Mouse (Mus musculus): ENCODE data around the gene Aloxe3.
A peak's percentile ranks its signal among the peaks of the same experiment; 100 is the strongest.

DNA sequence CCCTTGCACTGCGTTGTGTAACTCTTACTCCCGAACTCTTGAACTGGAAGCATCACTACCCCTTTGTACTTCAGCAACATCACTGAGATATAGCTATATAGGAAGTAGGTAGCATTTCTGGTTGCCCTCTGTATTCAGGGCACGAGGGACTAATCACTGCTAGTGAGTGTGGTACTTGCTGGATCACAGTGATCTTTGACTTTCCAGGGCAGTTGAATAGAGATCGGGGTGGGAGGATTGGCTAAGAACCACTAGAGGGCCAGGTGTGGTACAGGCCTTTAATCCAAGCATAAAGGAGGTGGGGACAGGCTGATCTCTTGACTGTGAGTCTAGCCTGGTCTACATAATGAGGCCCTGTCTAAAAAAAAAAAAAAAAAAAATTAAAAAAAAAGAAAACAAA is 32.8 kb upstream of the Aloxe3 start:
- TF ChIP-seq POLR2A (IDR thresholded peaks at IDR 0.05; ENCODE audit: low read depth, low read length) (0 out of 2 replicates have a peak, but pooled peaks have one; percentile 4), E2F4 (IDR thresholded peaks at IDR 0.05; ENCODE audit: insufficient replicate concordance, low read depth, low read length) (no peak), POLR2AphosphoS2 (IDR thresholded peaks at IDR 0.05; ENCODE audit: low read depth, low read length) (peak; percentile 33; the same call in 1 of the 2 replicates), IRF4 (IDR thresholded peaks at IDR 0.05; ENCODE audit: low read depth, low read length) (no peak), CTCF (conservative IDR thresholded peaks at IDR 0.05 in 1 of 2, IDR thresholded peaks at IDR 0.05 in 1 of 2; ENCODE audit: low read depth in 2 of 2, low read length in 2 of 2) (peak in 1 of 2 experiments; percentile 45; a peak in 2 of 4 replicates), MXI1 (IDR thresholded peaks at IDR 0.05; ENCODE audit: low read depth, low read length) (no peak)

All from CH12.LX (cell line).